Mouse (Mus musculus) hindbrain, embryonic 11.5 days (tissue): ENCODE results near the gene Enox2. TPM values are rescaled to one million over a fixed set of nuclear protein-coding genes. Genes with fewer than 3 reads are reported as not detected.

Experiments used
- ATAC-seq: fragments of 200-750 bp; cut with Nextera tagmentation; 2 replicates; pipeline ENCODE4 v1.8.0; 2017; ENCODE audit warnings: mild to moderate bottlenecking, moderate TSS enrichment, moderate library complexity; ENCODE audit not compliant: low FRiP score
- DNase-seq: peaks from one replicate; pipeline ENCODE4 v3.0.0-alpha.2; 2015; ENCODE audit warnings: low spot score
- H3K27ac ChIP-seq: fragments of 300-500 bp; sonication (generic); 2 replicates; pipeline ENCODE4 v1.5.1; 2014; ENCODE audit warnings: mild to moderate bottlenecking, low read depth, low read length
- H3K27me3 ChIP-seq: fragments of 300-500 bp; sonication (generic); 2 replicates; pipeline ENCODE4 v1.6.1; 2014; ENCODE audit warnings: mild to moderate bottlenecking, low read length, moderate library complexity, mixed read lengths; ENCODE audit not compliant: control insufficient read depth, insufficient read depth
- H3K36me3 ChIP-seq: fragments of 300-500 bp; sonication (generic); 2 replicates; pipeline ENCODE4 v1.6.1; 2014; ENCODE audit warnings: mild to moderate bottlenecking, low read length, moderate library complexity, mixed read lengths; ENCODE audit not compliant: control insufficient read depth, insufficient read depth
- H3K4me1 ChIP-seq: fragments of 300-500 bp; sonication (generic); replicated peaks from 2 replicates; pipeline ENCODE4 v1.6.1; 2014; ENCODE audit warnings: low read length, mixed read lengths; ENCODE audit not compliant: control insufficient read depth, insufficient read depth
- H3K4me2 ChIP-seq: fragments of 300-500 bp; sonication (generic); replicated peaks from 2 replicates; pipeline ENCODE4 v1.6.1; 2014; ENCODE audit warnings: mild to moderate bottlenecking, low read depth, low read length
- H3K4me3 ChIP-seq: fragments of 300-500 bp; sonication (generic); 2 replicates; pipeline ENCODE4 v1.5.1; 2014; ENCODE audit warnings: low read depth, low read length
- H3K9ac ChIP-seq: fragments of 300-500 bp; sonication (generic); 2 replicates; pipeline ENCODE4 v1.6.1; 2014; ENCODE audit warnings: low read depth, low read length
- H3K9me3 ChIP-seq: fragments of 300-500 bp; sonication (generic); 2 replicates; pipeline ENCODE4 v1.6.1; 2016; ENCODE audit warnings: low read length; ENCODE audit not compliant: control insufficient read depth
- WGBS: fragments of 180-500 bp; shearing (Covaris S2); extraction: QIAGEN DNeasy Blood & Tissue Kit; methylation state at CpG from one replicate; pipeline ENCODE4 v1.1.7; 2014; 5-methylcytosine and 5-hydroxymethylcytosine counted together
- polyA plus RNA-seq: library from polyadenylated mRNA; unstranded; fragments of >200 nt; fragmentation: Nextera tagmentation; extraction: Ambion mirVana; gene quantifications from 2 replicates; pipeline ENCODE4 v1.2.1, GENCODE M21; 2014

The Enox2 gene
- polyA plus RNA-seq, 1 experiment from 2014 or later = 16.5 TPM

DNA sequence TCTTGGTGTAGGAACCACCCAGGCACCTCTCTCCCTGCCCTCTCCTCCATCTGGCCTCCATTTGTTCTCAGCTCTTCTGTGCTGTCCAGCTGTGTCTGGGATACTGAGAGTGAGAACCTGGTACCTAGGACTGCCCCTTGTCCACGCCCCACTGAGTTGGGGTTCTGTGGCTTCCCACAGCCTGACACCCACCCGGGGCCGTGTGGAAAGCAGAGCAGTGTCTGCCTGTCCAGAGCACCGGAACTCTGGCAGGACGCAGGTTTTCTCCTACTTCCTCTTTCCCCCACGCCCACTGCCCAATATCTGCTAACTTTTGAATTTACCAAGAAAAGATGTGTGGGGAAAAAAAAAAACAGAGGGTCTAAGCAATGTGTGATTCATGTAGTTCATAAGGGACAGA lies 213.0 kb downstream of the Enox2 start:
- no peak overlapping the region for H3K9ac ChIP-seq
- WGBS = 80% methylated on average over 6 of the region's 6 CpGs
- no peaks in the 10 kb centered on the region for H3K36me3 ChIP-seq
- DNase-seq (no peak), ATAC-seq (no peak)
- H3K4me3 ChIP-seq = no peak overlapping the region
- no peak overlapping the region for H3K4me2 ChIP-seq
- no peaks in the 10 kb centered on the region for H3K9me3 ChIP-seq
- H3K27me3 ChIP-seq = no peaks in the 10 kb centered on the region
- H3K4me1 ChIP-seq = no peaks in the 10 kb centered on the region
- no peak overlapping the region for H3K27ac ChIP-seq

DNA sequence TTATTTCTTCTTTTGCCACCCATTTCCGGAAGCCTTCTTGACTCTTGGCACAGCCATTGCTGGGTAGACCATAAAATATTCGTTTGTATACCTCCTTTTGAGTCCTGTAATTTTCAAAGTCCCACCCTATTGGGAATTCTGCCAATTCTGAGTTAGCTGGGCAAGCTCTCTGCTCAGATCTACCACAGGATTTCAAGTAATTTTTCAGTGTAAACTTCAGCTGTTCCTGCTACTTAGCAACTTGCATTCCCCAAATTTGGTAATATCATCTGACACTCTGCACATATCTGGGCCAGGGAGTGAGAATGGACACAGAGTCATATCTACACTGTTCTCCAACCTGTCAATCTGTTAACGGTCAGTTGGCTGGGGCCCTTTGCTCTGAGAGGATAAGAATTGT lies 214.5 kb downstream of the Enox2 start:
- DNase-seq = no peak
- Histone ChIP-seq H3K4me1 (no peaks in the 10 kb centered on the region), H3K4me3 (no peak overlapping the region), H3K36me3 (no peaks in the 10 kb centered on the region), H3K9me3 (no peaks in the 10 kb centered on the region), H3K27ac (no peak overlapping the region), H3K27me3 (no peaks in the 10 kb centered on the region), H3K4me2 (no peak overlapping the region), H3K9ac (no peak overlapping the region)
- ATAC-seq = no peak
- 83% methylated on average over 3 of the region's 3 CpGs for WGBS

DNA sequence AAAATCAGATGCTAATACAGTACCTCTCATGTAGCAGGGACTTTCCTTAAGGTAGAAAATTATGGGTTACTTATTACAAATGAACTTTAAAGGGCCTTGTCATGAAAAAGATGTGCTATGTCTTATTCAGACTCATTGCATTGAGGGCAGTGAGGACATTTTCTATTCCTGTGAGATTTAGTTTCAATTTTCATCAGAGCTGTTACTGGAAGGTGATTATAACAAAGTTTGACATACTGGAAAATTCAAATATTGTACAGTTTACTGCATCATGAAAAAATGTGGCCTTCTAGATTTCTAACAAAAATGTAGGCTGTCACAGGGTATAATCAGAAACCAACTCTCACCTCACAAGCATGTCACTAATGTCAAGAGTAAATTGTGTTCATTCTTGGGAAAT lies 242.9 kb downstream of the Enox2 start:
- Histone ChIP-seq H3K27ac (no peak overlapping the region), H3K9ac (no peak overlapping the region), H3K4me1 (no peaks in the 10 kb centered on the region), H3K36me3 (no peaks in the 10 kb centered on the region), H3K27me3 (no peaks in the 10 kb centered on the region), H3K4me3 (no peak overlapping the region), H3K9me3 (no peaks in the 10 kb centered on the region), H3K4me2 (no peak overlapping the region)
- ATAC-seq (no peak), DNase-seq (no peak)

DNA sequence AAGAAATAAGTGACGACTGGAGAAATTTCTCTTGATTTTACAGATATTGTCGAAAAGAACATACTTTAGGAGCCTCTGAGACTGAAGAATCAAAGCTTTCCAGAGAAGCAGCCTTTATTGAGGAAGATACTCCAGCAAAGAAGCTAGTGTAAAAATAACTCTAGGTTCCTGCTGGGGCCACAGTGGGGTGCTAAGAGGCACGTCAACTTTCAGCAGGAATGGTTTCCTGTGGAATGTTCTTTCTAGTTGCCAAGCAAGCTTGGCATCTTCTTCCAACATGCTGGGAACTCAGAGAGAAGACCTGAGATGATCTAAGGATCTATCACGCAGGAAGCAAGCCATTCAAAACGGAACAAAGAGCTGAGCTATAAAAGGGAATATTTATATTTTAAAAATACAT lies 278.3 kb downstream of the Enox2 start:
- H3K9ac ChIP-seq = no peak overlapping the region
- H3K4me1 ChIP-seq = no peaks in the 10 kb centered on the region
- H3K4me2 ChIP-seq = no peak overlapping the region
- no peak for DNase-seq
- no peak overlapping the region for H3K4me3 ChIP-seq
- ATAC-seq = no peak
- no peaks in the 10 kb centered on the region for H3K27me3 ChIP-seq
- H3K36me3 ChIP-seq = no peaks in the 10 kb centered on the region
- H3K9me3 ChIP-seq = no peaks in the 10 kb centered on the region
- WGBS = 63% methylated on average over 5 of the region's 5 CpGs
- no peak overlapping the region for H3K27ac ChIP-seq

DNA sequence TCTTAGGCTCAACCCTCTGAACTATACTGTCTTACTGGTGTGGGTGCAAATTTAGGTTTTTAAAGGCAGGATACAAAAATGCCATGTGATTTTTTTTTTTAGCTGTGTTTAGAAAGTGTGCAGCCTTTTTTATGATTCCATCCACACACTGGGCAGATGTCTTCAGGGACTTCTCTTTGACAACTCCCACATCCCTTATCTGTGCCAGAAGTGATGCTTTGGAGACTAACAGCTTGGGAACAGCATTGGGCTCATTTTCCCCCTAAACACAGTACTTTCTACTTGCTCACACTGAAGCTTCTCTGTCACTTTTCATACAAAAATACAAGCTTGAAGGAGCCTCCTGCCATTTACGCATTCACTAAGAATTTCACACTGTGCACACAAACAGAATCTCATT lies 282.4 kb downstream of the Enox2 start:
- Histone ChIP-seq H3K9ac (no peak overlapping the region), H3K27me3 (no peaks in the 10 kb centered on the region), H3K4me2 (no peak overlapping the region), H3K36me3 (no peaks in the 10 kb centered on the region), H3K4me3 (no peak overlapping the region), H3K9me3 (no peaks in the 10 kb centered on the region), H3K27ac (no peak overlapping the region), H3K4me1 (no peaks in the 10 kb centered on the region)
- ATAC-seq (no peak), DNase-seq (no peak)
- WGBS = 88% methylated on average over 1 of the region's 1 CpGs

DNA sequence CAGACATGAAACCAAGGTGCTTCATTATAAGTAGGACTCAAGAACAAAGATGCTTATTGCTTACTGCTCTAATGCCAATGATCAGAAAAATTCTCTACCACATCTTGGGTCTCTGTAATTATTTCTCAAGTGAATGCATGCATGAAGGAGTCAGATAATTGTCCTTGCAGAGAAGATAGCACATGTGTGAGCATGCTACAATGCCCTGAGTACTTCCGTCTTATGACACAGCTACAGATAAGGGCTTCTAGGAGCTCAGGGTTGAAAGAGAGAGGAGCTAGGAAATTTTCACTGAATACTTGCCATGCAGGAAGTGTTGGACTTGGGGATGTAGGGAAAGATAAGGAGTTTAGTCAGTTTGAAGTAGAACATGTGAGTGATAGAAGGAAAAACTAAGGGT lies 285.2 kb downstream of the Enox2 start:
- ATAC-seq (no peak), DNase-seq (no peak)
- H3K9me3 ChIP-seq = no peaks in the 10 kb centered on the region
- no peaks in the 10 kb centered on the region for H3K4me1 ChIP-seq
- no peak overlapping the region for H3K4me3 ChIP-seq
- no peaks in the 10 kb centered on the region for H3K36me3 ChIP-seq
- H3K27ac ChIP-seq = no peak overlapping the region
- no peaks in the 10 kb centered on the region for H3K27me3 ChIP-seq
- 96% methylated on average over 1 of the region's 1 CpGs for WGBS
- H3K9ac ChIP-seq = no peak overlapping the region
- H3K4me2 ChIP-seq = no peak overlapping the region

DNA sequence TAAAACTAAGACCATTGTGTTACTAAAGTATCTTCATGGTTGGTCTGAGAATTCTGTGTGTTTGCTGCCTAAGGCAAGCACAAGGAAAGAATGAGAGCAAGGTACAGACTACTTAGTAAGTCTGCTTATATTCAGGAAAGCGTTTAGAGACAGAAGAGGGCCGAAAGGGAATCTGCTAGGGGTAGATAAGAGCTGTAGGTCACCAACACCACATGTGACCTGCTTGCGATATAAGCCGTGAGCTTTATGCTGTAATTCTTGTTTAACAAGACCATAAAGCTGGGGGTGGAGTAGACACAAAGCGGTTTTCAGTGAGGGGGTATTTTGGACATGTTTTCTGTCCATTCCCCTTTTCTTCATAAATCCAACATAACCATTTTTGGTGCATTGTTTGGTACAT lies 302.4 kb downstream of the Enox2 start:
- H3K27ac ChIP-seq = no peak overlapping the region
- H3K27me3 ChIP-seq = no peaks in the 10 kb centered on the region
- no peaks in the 10 kb centered on the region for H3K4me1 ChIP-seq
- H3K9me3 ChIP-seq = no peaks in the 10 kb centered on the region
- H3K4me2 ChIP-seq = no peak overlapping the region
- H3K4me3 ChIP-seq = no peak overlapping the region
- 84% methylated on average over 5 of the region's 5 CpGs for WGBS
- DNase-seq = no peak
- H3K9ac ChIP-seq = no peak overlapping the region
- ATAC-seq = no peak
- H3K36me3 ChIP-seq = no peaks in the 10 kb centered on the region

DNA sequence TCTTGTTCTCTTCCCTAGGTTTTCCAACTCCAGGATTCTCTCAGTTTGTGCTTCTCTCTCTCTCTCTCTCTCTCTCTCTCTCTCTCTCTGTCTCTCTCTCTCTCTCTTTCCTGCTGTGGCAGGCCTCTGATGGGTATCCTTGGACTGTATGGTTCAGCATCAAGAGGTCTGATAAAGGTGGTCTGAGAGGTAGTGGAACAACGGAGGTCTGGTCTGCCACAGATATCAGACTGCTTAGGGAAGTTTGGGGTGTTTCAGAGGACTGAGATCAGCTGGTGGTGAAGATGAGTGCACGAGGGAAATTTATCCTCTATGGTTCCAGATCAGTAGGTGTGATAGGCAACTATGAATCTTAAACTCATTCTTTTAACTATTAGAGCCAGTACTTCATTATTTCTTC lies 303.6 kb downstream of the Enox2 start:
- Histone ChIP-seq H3K4me3 (no peak overlapping the region), H3K9ac (no peak overlapping the region), H3K36me3 (no peaks in the 10 kb centered on the region), H3K27ac (no peak overlapping the region), H3K27me3 (no peaks in the 10 kb centered on the region), H3K4me1 (no peaks in the 10 kb centered on the region), H3K4me2 (no peak overlapping the region), H3K9me3 (no peaks in the 10 kb centered on the region)
- DNase-seq (no peak), ATAC-seq (no peak)
- 82% methylated on average over 2 of the region's 2 CpGs for WGBS
